In the genomic region with DNA sequence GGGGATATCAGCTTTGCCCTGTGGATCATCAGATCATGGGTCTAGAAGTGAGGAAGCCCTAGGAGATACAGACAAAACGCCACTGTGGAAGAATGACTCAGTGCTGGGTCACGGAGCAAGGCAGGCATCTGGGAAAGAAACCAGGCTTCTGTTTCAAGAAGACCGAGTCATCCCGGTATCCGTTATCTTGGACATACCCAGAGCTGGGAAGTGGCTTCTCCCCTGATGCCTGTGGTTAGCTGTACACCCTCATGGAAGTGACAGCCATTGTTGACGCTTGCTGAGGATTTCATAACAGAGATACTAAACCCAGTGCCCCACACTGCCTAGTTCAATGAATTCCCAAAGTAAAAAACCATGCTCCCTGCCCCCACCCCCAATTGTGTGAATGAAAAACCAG, we compare ENCODE assay signal across 14 mouse cellular contexts.
"Had no signal": no experiment of that assay in that cellular context is flagged by ENCODE, and none has a peak within 500 bp of the region (broad histone marks: within the 10 kb centered on the region; RNA-seq: fewer than 3 reads in every experiment).

No protein-coding gene starts in this region.

- H3K4me1 ChIP-seq: liver, embryonic 13.5 days; stomach, embryonic 15.5 days had no signal

- H3K4me2 ChIP-seq: liver, embryonic 13.5 days; lung, embryonic 14.5 days; stomach, embryonic 15.5 days had no signal

- H3K27ac ChIP-seq: liver, embryonic 13.5 days; macrophage; stomach, embryonic 15.5 days had no signal

- H3K9me3 ChIP-seq: liver, embryonic 13.5 days; stomach, embryonic 15.5 days had no signal

- H3K9ac ChIP-seq: liver, embryonic 13.5 days; lung, embryonic 14.5 days; stomach, embryonic 15.5 days had no signal

- ATAC-seq: lung, postnatal 0 days had no signal

- DNase-seq: kidney, adult 18-20 months; kidney, adult 9 months; kidney, postnatal 14 days; kidney, postnatal 4 days; liver, embryonic 13.5 days; lung, embryonic 14.5 days; midbrain, embryonic 14.5 days; retina, postnatal 1 day; right cerebral cortex, postnatal 25 days; spleen, adult 18-20 months; thymus, postnatal 25 days had no signal

- H3K36me3 ChIP-seq: liver, embryonic 13.5 days; stomach, embryonic 15.5 days had no signal

- H3K4me3 ChIP-seq: liver, embryonic 13.5 days; stomach, embryonic 15.5 days had no signal

- H3K27me3 ChIP-seq: liver, embryonic 13.5 days; stomach, embryonic 15.5 days had no signal
